Mouse (Mus musculus): Measurements from ENCODE around the gene Tbc1d1.

The Tbc1d1 gene

GRCm38 (mm10) chr5:64277646-64278191 is 121.6 kb downstream of the Tbc1d1 start:
- WGBS = 84% methylated on average over 7 of the region's 7 CpGs

- WGBS = 68% methylated on average over 7 of the region's 7 CpGs
Measured at GRCm38 (mm10) chr5:64279668-64280067, 123.6 kb downstream of the Tbc1d1 start.

- WGBS = 58% methylated on average over 8 of the region's 8 CpGs
Measured at GRCm38 (mm10) chr5:64280191-64280590, 124.1 kb downstream of the Tbc1d1 start.

DNA sequence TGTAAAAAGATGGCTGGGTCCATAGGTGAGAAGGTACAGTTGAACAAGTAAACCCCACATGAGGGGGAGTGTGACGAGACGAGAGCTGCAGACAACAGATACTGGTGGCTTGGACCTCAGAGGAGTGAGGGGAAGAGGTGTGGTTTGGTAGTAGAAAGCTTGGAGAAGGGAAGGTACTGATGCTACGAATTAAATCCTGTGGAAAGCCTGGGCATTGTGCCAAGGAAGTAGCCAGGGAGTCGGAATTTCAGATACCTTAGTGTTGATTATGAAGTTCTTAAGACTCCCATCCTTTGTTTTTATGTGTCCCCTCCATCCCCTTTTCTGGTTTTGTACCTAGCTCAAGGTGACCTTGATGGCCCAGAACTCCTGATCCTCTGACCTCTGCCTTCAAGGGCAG is 124.5 kb downstream of the Tbc1d1 start:
- 47% methylated on average over 4 of the region's 4 CpGs for WGBS

GRCm38 (mm10) chr5:64281674-64282073 is 125.6 kb downstream of the Tbc1d1 start:
- WGBS = 92% methylated on average over 7 of the region's 7 CpGs

DNA sequence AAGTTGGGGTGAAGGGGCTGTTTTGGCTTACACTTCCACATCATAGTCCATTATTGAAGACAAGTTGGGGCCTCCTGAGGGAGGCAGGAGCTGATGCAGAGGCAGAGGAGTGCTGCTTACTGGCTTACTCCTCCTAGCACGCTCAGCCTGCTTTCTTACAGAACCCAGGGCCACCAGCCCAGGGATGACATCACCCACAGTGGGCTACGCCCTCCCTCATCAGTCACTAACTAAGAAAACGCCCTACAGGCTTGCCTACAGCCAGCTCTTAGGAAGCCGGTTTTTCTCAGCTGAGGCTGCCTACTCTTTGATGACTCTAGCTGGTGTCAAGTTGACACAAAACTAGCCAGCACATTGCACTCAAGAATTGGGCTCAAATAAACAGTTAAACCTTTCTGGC is 126.5 kb downstream of the Tbc1d1 start:
- 74% methylated on average over 4 of the region's 4 CpGs for WGBS

DNA sequence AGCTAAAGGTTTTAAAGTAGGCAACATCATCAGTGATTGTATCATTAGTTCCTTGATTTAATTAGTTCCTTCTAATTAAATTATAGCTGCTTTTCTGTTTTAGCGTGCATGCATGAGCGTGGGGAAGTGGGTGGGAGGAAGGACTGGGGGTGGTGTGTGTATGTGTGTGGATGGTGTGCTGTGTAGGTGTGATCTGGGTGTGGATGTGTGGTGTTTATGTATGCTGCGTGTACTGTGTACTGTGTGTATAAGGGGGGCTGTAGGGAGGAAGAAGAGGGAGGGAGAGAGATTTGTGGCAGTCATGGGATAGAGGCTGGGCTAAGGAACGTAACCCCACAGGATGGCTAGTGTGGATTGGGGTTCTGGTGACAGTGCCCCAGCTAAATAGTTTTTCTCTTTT is 129.2 kb downstream of the Tbc1d1 start:
- WGBS = 73% methylated on average over 4 of the region's 4 CpGs

- 95% methylated on average over 13 of the region's 13 CpGs for WGBS
Measured at GRCm38 (mm10) chr5:64285851-64286250, 129.7 kb downstream of the Tbc1d1 start.

DNA sequence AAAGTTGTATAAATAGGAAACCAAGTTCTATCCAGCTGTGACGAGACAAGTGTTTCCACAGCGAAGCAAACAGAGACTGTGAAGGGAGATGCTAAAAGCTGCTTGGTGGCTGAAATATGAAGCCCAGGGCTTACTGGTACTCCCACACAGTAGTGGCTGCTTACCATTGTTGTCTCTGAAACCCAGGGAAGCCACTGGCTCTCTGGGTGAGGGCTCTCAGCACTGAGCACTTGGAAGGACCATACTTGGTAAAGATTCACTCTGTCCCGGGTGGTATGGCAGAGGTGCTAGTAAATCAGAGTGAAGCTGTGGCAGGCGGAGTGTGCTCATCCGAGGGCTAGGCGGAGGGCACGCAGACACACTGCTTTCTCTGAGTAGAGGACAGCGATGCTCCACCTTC is 131.2 kb downstream of the Tbc1d1 start:
- WGBS = 89% methylated on average over 8 of the region's 8 CpGs

GRCm38 (mm10) chr5:64288031-64288928 is 132.2 kb downstream of the Tbc1d1 start:
- WGBS = 80% methylated on average over 14 of the region's 14 CpGs

GRCm38 (mm10) chr5:64289202-64290060 is 133.3 kb downstream of the Tbc1d1 start:
- 41% methylated on average over 5 of the region's 5 CpGs for WGBS

DNA sequence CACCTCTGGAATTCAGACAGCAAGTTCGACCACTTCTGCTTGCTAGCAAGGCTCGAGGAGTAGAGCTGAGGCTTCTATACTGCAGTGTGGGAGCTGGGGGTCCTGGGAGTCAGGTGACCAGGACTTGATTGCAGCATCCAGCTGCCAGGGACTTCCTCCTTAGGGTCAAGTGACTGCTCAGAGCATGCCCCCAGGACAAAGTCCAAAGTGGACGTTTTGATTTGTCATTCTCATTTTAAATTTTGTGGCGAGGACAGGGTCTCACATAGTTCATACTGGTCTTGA is 133.9 kb downstream of the Tbc1d1 start:
- WGBS = 56% methylated on average over 4 of the region's 4 CpGs

GRCm38 (mm10) chr5:64291657-64292056 is 135.6 kb downstream of the Tbc1d1 start:
- 55% methylated on average over 5 of the region's 5 CpGs for WGBS

GRCm38 (mm10) chr5:64296328-64296727 is 140.2 kb downstream of the Tbc1d1 start:
- WGBS = 55% methylated on average over 7 of the region's 7 CpGs

DNA sequence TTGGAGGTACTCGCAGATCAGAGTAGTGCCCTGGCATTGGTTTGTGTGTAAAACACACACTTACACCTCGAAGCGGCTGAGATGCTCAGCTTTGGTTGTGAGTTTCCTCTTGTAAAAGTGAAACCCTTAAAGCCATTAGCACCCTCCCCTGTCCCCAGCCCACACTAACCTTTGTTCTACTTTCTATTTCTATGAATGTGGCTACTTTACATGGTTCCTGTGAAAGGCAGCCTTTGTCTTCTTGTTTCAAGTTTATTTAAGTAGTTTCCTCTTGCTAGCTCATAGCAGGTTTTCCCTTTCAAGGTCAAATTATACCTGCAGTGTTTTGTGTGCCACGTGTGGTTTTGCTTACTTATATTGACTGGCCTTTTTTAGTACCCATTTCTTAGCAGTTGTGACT is 141.0 kb downstream of the Tbc1d1 start:
- WGBS = 70% methylated on average over 4 of the region's 4 CpGs

- WGBS = 57% methylated on average over 20 of the region's 20 CpGs
Measured at GRCm38 (mm10) chr5:64298331-64299036, 142.4 kb downstream of the Tbc1d1 start.

DNA sequence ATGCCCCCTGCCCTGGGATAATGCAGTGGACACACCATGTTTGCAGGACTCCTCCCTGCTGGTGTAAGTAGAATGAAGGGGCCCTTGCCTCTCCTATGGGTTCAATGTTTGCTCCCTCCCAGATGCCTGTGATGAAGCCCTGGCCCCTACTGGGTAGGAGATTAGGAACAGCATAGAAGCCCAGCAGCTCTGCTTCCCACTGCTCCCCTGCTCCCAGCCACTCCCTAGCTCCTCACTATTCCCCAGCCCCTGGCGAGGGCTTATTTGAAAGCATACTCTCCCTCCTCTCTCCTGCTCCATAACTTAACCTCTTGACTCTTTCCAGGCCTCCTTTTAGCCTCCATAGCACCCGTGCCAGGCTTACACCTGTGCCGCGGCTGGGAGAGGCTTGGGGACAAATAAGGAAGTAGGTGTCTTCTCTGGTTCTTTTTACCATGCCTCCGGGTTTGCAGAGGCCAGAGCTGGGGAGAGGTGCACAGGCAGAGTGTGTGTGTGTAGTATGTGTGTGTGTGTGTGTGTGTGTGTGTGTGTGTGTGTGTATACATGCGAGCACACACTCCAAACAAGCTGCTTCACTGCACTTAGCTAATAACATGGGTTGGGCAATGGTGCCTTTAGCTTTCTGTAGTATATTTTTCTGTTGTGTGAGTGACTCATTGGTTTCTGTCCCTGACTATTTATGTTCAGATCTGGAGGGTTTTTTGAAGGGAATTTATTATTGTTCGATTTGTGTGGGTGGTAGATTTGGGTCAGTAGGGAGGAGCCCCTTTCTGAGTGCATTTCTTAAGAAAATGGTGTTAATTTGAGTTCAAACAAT is 143.6 kb downstream of the Tbc1d1 start:
- 73% methylated on average over 7 of the region's 7 CpGs for WGBS

DNA sequence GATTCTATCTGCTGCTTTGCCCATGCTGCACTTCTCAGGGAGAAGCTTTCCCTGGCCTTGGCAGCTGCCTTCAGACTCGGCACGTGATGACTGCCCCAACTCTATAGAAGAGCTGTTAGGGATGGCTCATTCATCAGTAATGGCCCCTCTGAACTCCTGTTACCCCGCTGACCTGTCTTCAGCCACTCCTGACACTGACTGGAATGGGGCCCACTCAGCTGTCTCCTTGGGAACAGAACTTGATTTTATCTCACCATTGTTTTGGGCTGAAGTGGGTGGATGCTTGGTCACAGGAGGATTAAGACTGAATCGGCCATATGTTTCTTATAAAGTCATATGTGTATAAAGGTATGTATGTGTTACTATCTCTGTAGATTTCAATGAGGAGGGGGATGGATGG is 145.1 kb downstream of the Tbc1d1 start:
- WGBS = 72% methylated on average over 4 of the region's 4 CpGs

- 100% methylated on average over 2 of the region's 2 CpGs for WGBS
Measured at GRCm38 (mm10) chr5:64307289-64307688, 151.2 kb downstream of the Tbc1d1 start.

- 72% methylated on average over 5 of the region's 5 CpGs for WGBS
Measured at GRCm38 (mm10) chr5:64312295-64312694, 156.2 kb downstream of the Tbc1d1 start.

- WGBS = 85% methylated on average over 1 of the region's 1 CpGs
Measured at GRCm38 (mm10) chr5:64313481-64313880, 157.4 kb downstream of the Tbc1d1 start.
